ENCODE assay signal across 8 mouse cellular contexts in the genomic region with DNA sequence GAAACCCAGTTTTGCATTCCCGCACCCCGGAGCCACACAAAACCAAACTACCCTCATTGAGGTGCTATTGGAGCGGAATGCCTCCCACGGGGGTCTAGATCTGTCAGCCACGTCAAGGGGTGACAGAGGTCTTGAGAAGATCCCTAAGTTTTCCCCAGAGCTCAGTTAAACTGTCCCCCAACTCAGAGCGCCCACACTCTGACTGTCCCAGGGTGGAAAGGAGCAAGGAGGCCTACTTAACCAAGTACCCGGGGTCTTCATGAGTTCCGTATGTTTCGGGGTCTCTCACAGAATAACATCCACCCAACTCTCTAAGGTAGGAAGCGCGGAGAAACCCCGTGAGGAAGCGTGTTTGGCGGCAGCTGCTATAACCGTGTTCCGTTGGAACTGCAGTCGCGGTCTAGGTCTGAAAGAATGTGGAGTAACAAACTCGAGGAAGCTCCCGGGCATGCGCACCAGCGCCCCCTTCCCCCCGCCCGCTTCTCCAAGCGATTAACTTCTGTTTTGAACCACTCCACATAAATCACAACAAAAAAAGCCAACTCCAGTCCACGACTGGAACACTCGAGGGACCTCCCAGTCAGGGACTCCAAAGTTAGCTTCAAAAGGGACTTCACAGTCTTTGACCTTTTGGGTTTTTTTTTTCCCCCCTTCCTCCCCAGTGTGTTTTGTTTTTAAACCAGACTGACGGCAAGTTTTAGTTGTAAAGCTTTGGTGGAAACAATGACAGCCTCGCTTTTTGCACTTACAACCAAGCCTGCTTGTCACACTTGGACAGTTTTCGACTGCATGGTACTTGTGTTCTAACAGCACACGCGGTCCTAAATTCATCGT. TPM values are rescaled to one million over a fixed set of nuclear protein-coding genes. Genes with fewer than 3 reads are reported as not detected.
DNase-seq lines count a peak whose midpoint lies in the region; ATAC-seq and TF ChIP-seq lines count a peak whose summit lies in the region.

No protein-coding gene starts in this region.

- peaks cover 0 to 21% of the 10 kb centered on the region in 2 experiments; a peak in 2 of 4 replicates for H3K4me1 ChIP-seq in CH12.LX (ENCODE audit: control insufficient read depth in 1 of 2, insufficient read depth in 2 of 2)
- H3K4me1 ChIP-seq in forebrain, embryonic 13.5 days, result peaks cover 75% of the 10 kb centered on the region

- TF ChIP-seq CTCF in CH12.LX (conservative IDR thresholded peaks at IDR 0.05 in 1 of 2, IDR thresholded peaks at IDR 0.05 in 1 of 2; ENCODE audit: low read depth in 2 of 2, low read length in 2 of 2), result peak in 1 of 2 experiments; percentile 30; a peak in 1 of 4 replicates

- ATAC-seq in forebrain, embryonic 13.5 days, result no peak

- in situ Hi-C loops in CH12.LX (cut with MboI; ENCODE audit: low pct_ligation_motif_present, low pct_unique_long_range_greater_than_20kb, low sequenced_read_pairs), result loop anchor here (5.0 kb wide), 1 partner anchor 63 kb away; no protein-coding TSS in a partner anchor

- H3K4me3 ChIP-seq in CH12.LX (replicated peaks in 1 of 3; ENCODE audit: low read depth in 2 of 3, low read length in 2 of 3, poor library complexity in 1 of 3), result peak overlapping the region; percentile 83 to 94 (median 93)
- peak overlapping the region; percentile 69 for H3K4me3 ChIP-seq in forebrain, embryonic 13.5 days

- peaks cover 18 to 30% of the 10 kb centered on the region in 2 experiments for H3K36me3 ChIP-seq in CH12.LX (replicated peaks in 1 of 2; ENCODE audit: control insufficient read depth in 1 of 2, insufficient read depth in 1 of 2, low read length in 1 of 2)
- 0 out of 2 replicates have a peak, but pooled peaks cover 3% of the 10 kb centered on the region for H3K36me3 ChIP-seq in forebrain, embryonic 13.5 days (ENCODE audit: poor library complexity, severe bottlenecking)

- TF ChIP-seq RAD21 in CH12.LX (IDR thresholded peaks at IDR 0.05; ENCODE audit: low read depth, low read length), result no peak

- H3K9me3 ChIP-seq in CH12.LX (replicated peaks; ENCODE audit: low read length), result no peaks in the 10 kb centered on the region
- H3K9me3 ChIP-seq in forebrain, embryonic 13.5 days (replicated peaks), result no peaks in the 10 kb centered on the region

- under 1% methylated on average over 33 of the region's 33 CpGs for WGBS in forebrain, embryonic 13.5 days

- peak; percentile 74 for DNase-seq in CH12.LX (ENCODE audit: extremely low read depth)
- DNase-seq in adrenal gland, postnatal 14 days, result peak; percentile 97
- DNase-seq in heart, postnatal 36 days, result peak; percentile 87 to 88
- peak; percentile 55 for DNase-seq in layer of hippocampus, adult 9-11 months
- DNase-seq in lung, postnatal 4 days, result peak; percentile 93 to 94
- peak; percentile 89 for DNase-seq in retina, embryonic 14.5 days (ENCODE audit: low spot score)
- peak; percentile 85 for DNase-seq in urinary bladder, postnatal 25 days (ENCODE audit: low spot score)

- dilution Hi-C loops in CH12.LX (cut with MboI; ENCODE audit: extremely low pct_ligation_motif_present, extremely low pct_unique_long_range_greater_than_20kb, low sequenced_read_pairs), result no loop called here

- intact Hi-C loops in heart, postnatal 36 days (cut with DNase I), result loop anchor here (2.0 to 5.0 kb wide), 3 partner anchors 95 to 333 kb away; a partner anchor contains a TSS

- H3K27ac ChIP-seq in CH12.LX (ENCODE audit: insufficient read depth, low read depth), result peak overlapping the region; percentile 92
- H3K27ac ChIP-seq in forebrain, embryonic 13.5 days, result peak overlapping the region; percentile 89

- H3K79me2 ChIP-seq in CH12.LX (replicated peaks; ENCODE audit: control insufficient read depth, extremely low read depth, insufficient read depth, poor library complexity, severe bottlenecking), result peaks cover 73% of the 10 kb centered on the region

- peak overlapping the region; percentile 98 for H3K9ac ChIP-seq in CH12.LX (ENCODE audit: insufficient read depth, low read depth)
- peak overlapping the region; percentile 81 for H3K9ac ChIP-seq in forebrain, embryonic 13.5 days

- no peaks in the 10 kb centered on the region for H3K27me3 ChIP-seq in CH12.LX (replicated peaks)
- H3K27me3 ChIP-seq in forebrain, embryonic 13.5 days, result peaks cover 30% of the 10 kb centered on the region

- TF ChIP-seq POLR2A in CH12.LX (IDR thresholded peaks at IDR 0.05; ENCODE audit: low read depth, low read length), result peak; percentile 52

- peak overlapping the region; percentile 86; the same call in 1 of the 2 replicates for H3K4me2 ChIP-seq in CH12.LX (ENCODE audit: insufficient read depth, low read depth, poor library complexity, severe bottlenecking)
- H3K4me2 ChIP-seq in forebrain, embryonic 13.5 days, result peak overlapping the region; percentile 98

- TF ChIP-seq EP300 in CH12.LX (IDR thresholded peaks at IDR 0.05; ENCODE audit: low read length), result peak; percentile 29; the same call in 1 of the 2 replicates

TF ChIP-seq in CH12.LX, 34 proteins besides CTCF, POLR2A, EP300 and RAD21:
- TF ChIP-seq TBP (conservative IDR thresholded peaks at IDR 0.05; ENCODE audit: low read depth, low read length), result peak; percentile 21; the same call in 1 of the 2 replicates
- no peak for TF ChIP-seq ELF1 (IDR thresholded peaks at IDR 0.05; ENCODE audit: low read depth, low read length)
- peak; percentile 80 for TF ChIP-seq ZNF384 (IDR thresholded peaks at IDR 0.05; ENCODE audit: low read depth, low read length)
- TF ChIP-seq NELFE (IDR thresholded peaks at IDR 0.05; ENCODE audit: low read depth, low read length), result peak; percentile 54; the same call in 1 of the 2 replicates
- no peak; the same call in none of the 2 replicates for TF ChIP-seq ETS1 (conservative IDR thresholded peaks at IDR 0.05; ENCODE audit: low read depth, low read length)
- no peak; the same call in 1 of the 2 replicates for TF ChIP-seq RCOR1 (conservative IDR thresholded peaks at IDR 0.05; ENCODE audit: low read depth, low read length)
- TF ChIP-seq PAX5 (IDR thresholded peaks at IDR 0.05; ENCODE audit: low read length), result no peak
- TF ChIP-seq SMC3 (IDR thresholded peaks at IDR 0.05; ENCODE audit: low read depth, low read length), result no peak; the same call in 1 of the 2 replicates
- no peak; the same call in 1 of the 2 replicates for TF ChIP-seq POLR2AphosphoS2 (IDR thresholded peaks at IDR 0.05; ENCODE audit: low read depth, low read length)
- TF ChIP-seq UBTF (IDR thresholded peaks at IDR 0.05; ENCODE audit: low read depth, low read length), result 0 out of 2 replicates have a peak, but pooled peaks have one; percentile 25
- TF ChIP-seq USF1 (IDR thresholded peaks at IDR 0.05; ENCODE audit: low read depth, low read length), result no peak
- peak; percentile 44; the same call in 1 of the 2 replicates for TF ChIP-seq JUN (IDR thresholded peaks at IDR 0.05; ENCODE audit: insufficient read depth, low read depth, low read length)
- no peak for TF ChIP-seq USF2 (conservative IDR thresholded peaks at IDR 0.05; ENCODE audit: low read depth, low read length)
- TF ChIP-seq MAZ (IDR thresholded peaks at IDR 0.05; ENCODE audit: low read depth, low read length), result peak; percentile 76; the same call in 1 of the 2 replicates
- TF ChIP-seq IRF4 (IDR thresholded peaks at IDR 0.05; ENCODE audit: low read depth, low read length), result peak; percentile 36
- TF ChIP-seq TCF12 (IDR thresholded peaks at IDR 0.05; ENCODE audit: low read depth, low read length), result peak; percentile 43; the same call in 1 of the 2 replicates
- peak; percentile 64; the same call in 1 of the 2 replicates for TF ChIP-seq MAX (IDR thresholded peaks at IDR 0.05; ENCODE audit: low read length)
- TF ChIP-seq HCFC1 (IDR thresholded peaks at IDR 0.05; ENCODE audit: low read depth, low read length), result no peak
- peak; percentile 90 for TF ChIP-seq NRF1 (IDR thresholded peaks at IDR 0.05; ENCODE audit: low read depth, low read length)
- TF ChIP-seq ZKSCAN1 (IDR thresholded peaks at IDR 0.05; ENCODE audit: borderline replicate concordance, low read depth, low read length), result no peak
- TF ChIP-seq ZC3H11A (IDR thresholded peaks at IDR 0.05; ENCODE audit: low read depth, low read length), result no peak
- peak; percentile 51; the same call in 1 of the 2 replicates for TF ChIP-seq JUND (conservative IDR thresholded peaks at IDR 0.05; ENCODE audit: low read depth, low read length)
- TF ChIP-seq ZMIZ1 (IDR thresholded peaks at IDR 0.05; ENCODE audit: low read depth, low read length), result peak; percentile 69
- TF ChIP-seq KAT2A (IDR thresholded peaks at IDR 0.05; ENCODE audit: insufficient replicate concordance, low read length), result no peak
- TF ChIP-seq MAFK (IDR thresholded peaks at IDR 0.05; ENCODE audit: insufficient replicate concordance, low read length), result no peak
- peak; percentile 62 for TF ChIP-seq CHD2 (IDR thresholded peaks at IDR 0.05; ENCODE audit: low read length)
- peak; percentile 84; the same call in 1 of the 2 replicates for TF ChIP-seq MXI1 (IDR thresholded peaks at IDR 0.05; ENCODE audit: low read depth, low read length)
- TF ChIP-seq BHLHE40 (IDR thresholded peaks at IDR 0.05; ENCODE audit: low read depth, low read length), result peak; percentile 54; the same call in 1 of the 2 replicates
- peak; percentile 62 for TF ChIP-seq SIN3A (IDR thresholded peaks at IDR 0.05; ENCODE audit: low read length)
- TF ChIP-seq CHD1 (IDR thresholded peaks at IDR 0.05; ENCODE audit: low read depth, low read length), result peak; percentile 92
- no peak for TF ChIP-seq GABPA (IDR thresholded peaks at IDR 0.05; ENCODE audit: insufficient replicate concordance, low read depth, low read length)
- TF ChIP-seq MEF2A (IDR thresholded peaks at IDR 0.05; ENCODE audit: borderline replicate concordance, low read depth, low read length), result peak; percentile 69; the same call in 1 of the 2 replicates
- TF ChIP-seq MYC (IDR thresholded peaks at IDR 0.05; ENCODE audit: low read depth, low read length), result no peak
- TF ChIP-seq E2F4 (IDR thresholded peaks at IDR 0.05; ENCODE audit: insufficient replicate concordance, low read depth, low read length), result no peak

RNA-seq across cellular contexts. Expression of a gene that starts 3.7 kb away (rescaled TPM):
- total RNA-seq in CH12.LX (2012; rRNA removed) (37.0 and 44.5 TPM in 2 replicates), CH12.LX (2014; rRNA removed) (66.3 and 70.6 TPM in 2 replicates)
- 59.2 and 74.4 TPM in 2 replicates for polyA plus RNA-seq in CH12.LX (2012; ENCODE audit: insufficient read length, low read depth)
- 45.9 and 50.8 TPM in 2 replicates for total RNA-seq in adrenal gland, postnatal 14 days (2021)
- 24.0 and 33.0 TPM in 2 replicates for polyA plus RNA-seq in forebrain, embryonic 13.5 days (2015; fragmentation: Nextera tagmentation; extraction: Ambion mirVana)
- 1 to 10 TPM; 5.3 to 7.2 TPM for total RNA-seq in heart, postnatal 36 days (2021)
